Mouse (Mus musculus) cerebellum, adult 2 months (tissue): ENCODE data around the gene Pah.

ENCODE experiments used
- CTCF ChIP-seq: fragments of 200-500 bp; IDR thresholded peaks from 2 replicates; pipeline ENCODE4 v1.5.1; 2011; ENCODE audit warnings: low read depth, mild to moderate bottlenecking, control low read depth, low read length, moderate library complexity, borderline replicate concordance; ENCODE audit not compliant: insufficient read depth
- POLR2A ChIP-seq: fragments of 200-500 bp; IDR thresholded peaks from 2 replicates; pipeline ENCODE4 v1.6.1; 2011; ENCODE audit warnings: low read length, control low read depth, borderline replicate concordance; ENCODE audit not compliant: insufficient read depth

DNA sequence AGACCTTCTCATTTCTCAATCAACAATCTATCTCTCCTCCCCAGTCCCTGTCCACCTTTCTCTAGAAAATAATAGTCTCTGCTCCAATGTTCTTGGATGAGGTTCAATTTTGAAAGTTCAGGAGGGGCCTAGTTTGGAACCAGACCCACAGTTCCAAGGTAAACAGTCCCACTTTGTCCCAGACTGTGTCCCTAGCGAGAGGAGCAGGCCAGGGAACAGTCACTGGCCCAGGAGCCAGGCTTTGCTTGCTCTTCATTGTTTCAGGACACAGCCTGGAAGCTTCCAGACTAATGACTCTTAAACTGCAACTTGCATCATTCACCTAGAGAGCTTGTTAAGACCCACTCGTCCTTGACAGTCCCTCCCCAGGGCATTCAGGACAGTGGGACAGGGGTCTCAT is 44.1 kb downstream of the Pah start:
- TF ChIP-seq POLR2A (no peak), CTCF (no peak)
